Mouse (Mus musculus) urinary bladder, postnatal 14 days (tissue): ENCODE measurements around the gene Lrwd1.

ENCODE experiments used
- DNase-seq: peaks from one replicate; pipeline ENCODE4 v3.0.0; 2021; ENCODE audit warnings: low spot score

The Lrwd1 gene

GRCm38 (mm10) chr5:136091927-136092326 is 43.9 kb downstream of the Lrwd1 start:
- DNase-seq: no peak

- no peak for DNase-seq
Observed at GRCm38 (mm10) chr5:136088821-136089575, 46.9 kb downstream of the Lrwd1 start.

GRCm38 (mm10) chr5:136086290-136086689 is 49.6 kb downstream of the Lrwd1 start:
- no peak for DNase-seq

DNA sequence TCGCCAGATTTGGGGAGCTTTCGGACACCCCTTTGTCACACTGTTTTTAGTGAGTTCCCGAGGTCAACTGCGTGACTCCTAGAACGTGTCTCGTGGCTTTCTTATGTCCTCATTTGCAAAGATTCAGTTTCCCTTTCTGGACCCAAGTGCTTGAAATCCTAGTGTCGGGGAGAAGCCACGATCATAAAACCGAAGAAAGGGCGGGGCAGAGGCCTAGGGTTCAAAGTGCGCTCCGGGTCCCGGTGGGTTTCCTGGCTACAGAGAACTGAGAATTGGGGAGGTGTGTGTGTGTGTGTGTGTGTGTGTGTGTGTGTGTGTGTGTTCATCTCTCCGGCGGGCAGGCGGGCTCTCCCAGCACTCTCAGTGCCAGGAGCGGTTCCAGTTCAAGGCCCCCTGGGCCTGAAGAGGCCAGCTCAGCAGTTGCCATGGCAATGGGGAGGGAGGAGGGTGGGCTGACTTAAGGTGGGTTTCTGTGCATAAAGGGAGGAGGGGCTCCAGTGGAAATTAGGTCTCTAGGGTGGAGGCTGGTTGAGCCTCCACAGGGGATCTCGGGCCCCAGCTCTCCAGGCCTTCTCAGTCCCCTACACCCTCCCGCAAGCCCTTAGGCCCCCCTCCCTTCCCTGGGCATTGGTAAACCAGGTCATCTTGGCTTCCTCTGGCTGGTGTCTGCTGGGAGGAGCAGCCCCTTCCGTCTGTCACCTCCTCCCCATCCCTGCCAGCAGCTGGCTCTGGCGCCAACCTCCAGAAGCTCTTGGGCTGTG is 50.8 kb downstream of the Lrwd1 start:
- no peak for DNase-seq

- DNase-seq: no peak
Observed at GRCm38 (mm10) chr5:136084144-136084881, 51.6 kb downstream of the Lrwd1 start.

- peak; percentile 94 for DNase-seq
Observed at GRCm38 (mm10) chr5:136083669-136084107, 52.2 kb downstream of the Lrwd1 start, which contains the start of gene Rasa4. TSS of gene Rasa4 (plus strand) at chr5:136083916.

GRCm38 (mm10) chr5:136082345-136082744 is 53.5 kb downstream of the Lrwd1 start:
- no peak for DNase-seq

DNA sequence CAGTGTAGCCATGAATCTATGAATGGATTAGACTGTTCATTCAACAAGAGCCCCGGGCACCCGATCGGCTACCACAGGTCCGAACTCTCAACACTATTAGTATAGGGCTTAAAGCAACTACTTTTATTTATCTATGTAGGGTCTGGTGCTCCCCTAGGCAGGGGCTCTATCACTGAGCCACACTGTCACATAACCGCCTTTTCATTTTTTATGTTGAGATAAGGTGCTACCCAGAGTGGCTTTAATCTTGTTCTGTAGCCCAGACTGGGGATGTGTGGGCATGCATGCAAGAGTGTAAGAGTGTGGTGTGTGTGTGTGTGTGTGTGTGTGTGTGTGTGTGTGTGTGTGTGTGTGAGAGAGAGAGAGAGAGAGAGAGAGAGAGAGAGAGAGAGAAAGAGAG is 57.7 kb downstream of the Lrwd1 start:
- DNase-seq: no peak

DNA sequence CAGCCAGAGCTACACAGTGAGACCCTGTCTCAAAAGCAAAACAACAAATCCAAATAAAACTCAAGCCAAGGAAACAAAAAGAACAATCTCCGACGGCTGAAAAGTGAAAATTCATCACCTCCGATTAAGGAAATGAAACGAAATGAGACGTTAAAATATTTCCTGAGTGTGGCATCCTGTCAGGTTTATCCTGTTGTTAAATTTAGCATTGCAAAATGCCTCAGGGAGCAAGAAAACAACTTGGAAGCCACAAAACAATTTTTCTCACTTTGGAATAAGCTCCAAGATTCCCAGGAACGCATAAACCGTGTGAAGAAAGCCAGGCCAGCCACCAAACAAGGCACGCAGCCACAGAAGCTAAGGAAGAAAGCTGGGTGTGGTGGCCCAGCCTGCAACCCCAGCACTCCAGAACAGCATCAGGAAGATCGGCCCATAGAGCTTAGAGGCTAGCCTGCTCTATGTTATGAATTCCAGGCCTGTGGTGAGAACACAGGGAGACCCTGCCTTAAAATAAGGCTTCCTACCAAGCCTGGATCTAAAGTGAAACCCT is 58.8 kb downstream of the Lrwd1 start:
- no peak for DNase-seq

- DNase-seq: no peak
Observed at GRCm38 (mm10) chr5:136076284-136076683, 59.6 kb downstream of the Lrwd1 start.

DNA sequence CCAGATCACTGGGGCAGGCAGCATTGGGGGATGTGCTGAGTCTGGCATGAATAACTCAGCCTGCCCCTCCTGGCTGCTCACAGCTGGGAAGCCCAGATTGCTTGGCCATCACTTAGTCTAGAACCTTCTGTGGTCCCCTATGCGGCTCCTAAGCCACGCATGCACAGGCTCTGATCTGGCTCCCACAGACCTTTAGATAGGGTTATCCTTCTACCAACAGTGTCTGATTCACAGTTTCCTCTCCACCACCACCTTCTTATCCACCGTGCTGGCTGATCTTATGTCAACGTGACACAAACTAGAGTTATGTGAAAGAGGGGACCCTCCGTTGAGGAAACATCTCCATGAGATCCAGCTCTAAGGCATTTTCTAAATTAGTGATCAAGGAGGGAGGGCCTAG is 60.8 kb downstream of the Lrwd1 start:
- no peak for DNase-seq

- DNase-seq: no peak
Observed at GRCm38 (mm10) chr5:136073526-136073925, 62.3 kb downstream of the Lrwd1 start.

DNA sequence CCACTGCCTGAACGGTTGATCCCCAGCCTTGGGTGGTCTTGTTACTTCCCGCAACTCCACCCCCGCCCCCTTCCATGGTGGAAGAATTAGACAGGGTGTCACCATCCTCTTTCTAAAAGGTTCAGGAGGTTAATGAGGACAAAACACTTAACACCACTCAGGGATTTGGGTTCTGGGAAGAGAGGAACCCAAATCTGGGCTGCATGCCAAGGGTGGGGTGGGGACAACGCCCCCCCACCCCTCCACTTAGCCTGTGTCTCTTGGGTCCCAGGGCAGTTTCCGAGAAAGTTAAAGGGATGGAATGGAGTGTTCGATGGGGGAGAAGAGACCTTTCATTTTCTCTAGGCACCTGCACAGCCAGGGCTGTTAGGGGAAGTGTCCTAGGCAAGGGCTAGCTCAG is 62.8 kb downstream of the Lrwd1 start:
- DNase-seq: no peak
